Mouse (Mus musculus) liver, embryonic 11.5 days (tissue): ENCODE data around the gene Agxt. TPM values are rescaled to one million over a fixed set of nuclear protein-coding genes. Genes with fewer than 3 reads are reported as not detected.
A peak's percentile ranks its signal among the peaks of the same experiment; 100 is the strongest.

Experiments used
- ATAC-seq: fragments of 200-750 bp; cut with Nextera tagmentation; replicated peaks from 2 replicates; pipeline ENCODE4 v1.8.0; 2017; ENCODE audit warnings: moderate number of reproducible peaks, mild to moderate bottlenecking, moderate TSS enrichment, moderate library complexity; ENCODE audit not compliant: low FRiP score
- DNase-seq: peaks from one replicate; pipeline ENCODE4 v3.0.0-alpha.2; 2017; ENCODE audit warnings: low spot score
- H3K27ac ChIP-seq: fragments of 300-500 bp; sonication (generic); 2 replicates; pipeline ENCODE4 v1.5.1; 2014; ENCODE audit warnings: mild to moderate bottlenecking, low read depth, low read length, control low read depth
- H3K27me3 ChIP-seq: fragments of 300-500 bp; sonication (generic); replicated peaks from 2 replicates; pipeline ENCODE4 v1.6.1; 2014; ENCODE audit warnings: low read length, mixed read lengths; ENCODE audit not compliant: control insufficient read depth, insufficient read depth
- H3K36me3 ChIP-seq: fragments of 300-500 bp; sonication (generic); 2 replicates; pipeline ENCODE4 v1.6.1; 2014; ENCODE audit warnings: mild to moderate bottlenecking, low read length, moderate library complexity, mixed read lengths; ENCODE audit not compliant: control insufficient read depth, insufficient read depth
- H3K4me1 ChIP-seq: fragments of 300-500 bp; sonication (generic); replicated peaks from 2 replicates; pipeline ENCODE4 v1.6.1; 2014; ENCODE audit warnings: low read length, mixed read lengths; ENCODE audit not compliant: control insufficient read depth, insufficient read depth
- H3K4me2 ChIP-seq: fragments of 300-500 bp; sonication (generic); 2 replicates; pipeline ENCODE4 v1.6.1; 2014; ENCODE audit warnings: mild to moderate bottlenecking, control low read depth, moderate library complexity
- H3K4me3 ChIP-seq: fragments of 300-500 bp; sonication (generic); 2 replicates; pipeline ENCODE4 v1.5.1; 2014; ENCODE audit warnings: low read depth, low read length, control low read depth
- H3K9ac ChIP-seq: fragments of 300-500 bp; sonication (generic); 2 replicates; pipeline ENCODE4 v1.6.1; 2014; ENCODE audit warnings: low read depth, low read length, control low read depth
- H3K9me3 ChIP-seq: fragments of 300-500 bp; sonication (generic); 2 replicates; pipeline ENCODE4 v1.6.1; 2016; ENCODE audit warnings: low read length, inconsistent platforms, mixed read lengths; ENCODE audit not compliant: control insufficient read depth
- WGBS: fragments of 180-500 bp; shearing (Covaris S2); extraction: QIAGEN DNeasy Blood & Tissue Kit; methylation state at CpG from one replicate; pipeline ENCODE4 v1.1.7; 2014; 5-methylcytosine and 5-hydroxymethylcytosine counted together
- polyA plus RNA-seq: library from polyadenylated mRNA; unstranded; fragments of >200 nt; fragmentation: Nextera tagmentation; extraction: Ambion mirVana; gene quantifications from 2 replicates; pipeline ENCODE4 v1.2.1, GENCODE M21; 2014

Gene Agxt
- polyA plus RNA-seq, 1 experiment from 2014 or later, result 1.1 TPM

GRCm38 (mm10) chr1:93115471-93115870, 19.6 kb upstream of the Agxt start:
- no peak overlapping the region for H3K4me3 ChIP-seq
- H3K36me3 ChIP-seq, result no peaks in the 10 kb centered on the region
- H3K9ac ChIP-seq, result no peak overlapping the region
- WGBS, result 38% methylated on average over 10 of the region's 13 CpGs
- no peak overlapping the region for H3K27ac ChIP-seq
- peak overlapping the region; percentile 51 for H3K4me2 ChIP-seq
- H3K4me1 ChIP-seq, result no peaks in the 10 kb centered on the region
- ATAC-seq, result no peak
- H3K27me3 ChIP-seq, result no peaks in the 10 kb centered on the region
- no peak for DNase-seq
- no peaks in the 10 kb centered on the region for H3K9me3 ChIP-seq

GRCm38 (mm10) chr1:93118816-93119215, 16.2 kb upstream of the Agxt start:
- H3K36me3 ChIP-seq, result no peaks in the 10 kb centered on the region
- H3K4me1 ChIP-seq, result 0 out of 2 replicates have a peak, but pooled peaks cover 2% of the 10 kb centered on the region
- no peaks in the 10 kb centered on the region for H3K9me3 ChIP-seq
- no peak overlapping the region for H3K4me3 ChIP-seq
- 47% methylated on average over 4 of the region's 4 CpGs for WGBS
- H3K27me3 ChIP-seq, result no peaks in the 10 kb centered on the region
- H3K27ac ChIP-seq, result no peak overlapping the region
- H3K4me2 ChIP-seq, result no peak overlapping the region
- DNase-seq (no peak), ATAC-seq (no peak)
- no peak overlapping the region for H3K9ac ChIP-seq

- ATAC-seq (no peak), DNase-seq (no peak)
- H3K9me3 ChIP-seq, result no peaks in the 10 kb centered on the region
- H3K27ac ChIP-seq, result no peak overlapping the region
- H3K9ac ChIP-seq, result no peak overlapping the region
- WGBS, result 73% methylated on average over 11 of the region's 11 CpGs
- H3K4me2 ChIP-seq, result no peak overlapping the region
- H3K4me3 ChIP-seq, result no peak overlapping the region
- 0 out of 2 replicates have a peak, but pooled peaks cover 2% of the 10 kb centered on the region for H3K4me1 ChIP-seq
- H3K27me3 ChIP-seq, result no peaks in the 10 kb centered on the region
- no peaks in the 10 kb centered on the region for H3K36me3 ChIP-seq
These were observed 11.7 kb upstream of the Agxt start for GRCm38 (mm10) chr1:93123179-93123854.

GRCm38 (mm10) chr1:93124066-93124465, 11.0 kb upstream of the Agxt start:
- Histone ChIP-seq H3K4me3 (no peak overlapping the region), H3K4me2 (no peak overlapping the region), H3K27ac (no peak overlapping the region), H3K36me3 (no peaks in the 10 kb centered on the region), H3K4me1 (0 out of 2 replicates have a peak, but pooled peaks cover 2% of the 10 kb centered on the region), H3K9ac (no peak overlapping the region), H3K9me3 (no peaks in the 10 kb centered on the region), H3K27me3 (no peaks in the 10 kb centered on the region)
- 63% methylated on average over 8 of the region's 8 CpGs for WGBS
- no peak for DNase-seq
- ATAC-seq, result no peak

GRCm38 (mm10) chr1:93125256-93125655, 9.8 kb upstream of the Agxt start:
- Histone ChIP-seq H3K27ac (no peak overlapping the region), H3K9me3 (no peaks in the 10 kb centered on the region), H3K4me3 (no peak overlapping the region), H3K27me3 (no peaks in the 10 kb centered on the region), H3K4me1 (0 out of 2 replicates have a peak, but pooled peaks cover 2% of the 10 kb centered on the region), H3K4me2 (no peak overlapping the region), H3K36me3 (no peaks in the 10 kb centered on the region), H3K9ac (no peak overlapping the region)
- WGBS, result 35% methylated on average over 5 of the region's 5 CpGs
- DNase-seq (no peak), ATAC-seq (no peak)

GRCm38 (mm10) chr1:93128209-93128608, 6.8 kb upstream of the Agxt start:
- no peak for DNase-seq
- 74% methylated on average over 8 of the region's 8 CpGs for WGBS
- Histone ChIP-seq H3K9ac (no peak overlapping the region), H3K4me2 (no peak overlapping the region), H3K27ac (no peak overlapping the region), H3K27me3 (no peaks in the 10 kb centered on the region), H3K4me3 (no peak overlapping the region), H3K9me3 (no peaks in the 10 kb centered on the region), H3K4me1 (0 out of 2 replicates have a peak, but pooled peaks cover 2% of the 10 kb centered on the region), H3K36me3 (no peaks in the 10 kb centered on the region)
- ATAC-seq, result no peak

GRCm38 (mm10) chr1:93128710-93129349, 6.2 kb upstream of the Agxt start:
- H3K36me3 ChIP-seq, result no peaks in the 10 kb centered on the region
- H3K4me1 ChIP-seq, result no peaks in the 10 kb centered on the region
- 31% methylated on average over 6 of the region's 6 CpGs for WGBS
- no peak overlapping the region for H3K4me3 ChIP-seq
- H3K27me3 ChIP-seq, result no peaks in the 10 kb centered on the region
- ATAC-seq (no peak), DNase-seq (no peak)
- H3K27ac ChIP-seq, result no peak overlapping the region
- H3K9me3 ChIP-seq, result no peaks in the 10 kb centered on the region
- H3K4me2 ChIP-seq, result no peak overlapping the region
- H3K9ac ChIP-seq, result no peak overlapping the region

- H3K4me1 ChIP-seq, result no peaks in the 10 kb centered on the region
- 71% methylated on average over 10 of the region's 10 CpGs for WGBS
- no peak overlapping the region for H3K9ac ChIP-seq
- no peaks in the 10 kb centered on the region for H3K36me3 ChIP-seq
- H3K4me3 ChIP-seq, result no peak overlapping the region
- DNase-seq, result no peak
- no peak for ATAC-seq
- no peaks in the 10 kb centered on the region for H3K9me3 ChIP-seq
- no peak overlapping the region for H3K4me2 ChIP-seq
- H3K27me3 ChIP-seq, result no peaks in the 10 kb centered on the region
- no peak overlapping the region for H3K27ac ChIP-seq
These were observed 4.6 kb upstream of the Agxt start for GRCm38 (mm10) chr1:93130242-93130983.
